Mouse (Mus musculus) lung, embryonic 15.5 days (tissue): ENCODE measurements around the gene Kbtbd4. TPM values are rescaled to one million over a fixed set of nuclear protein-coding genes. Genes with fewer than 3 reads are reported as not detected.

Source experiments
- ATAC-seq: fragments of 200-750 bp; cut with Nextera tagmentation; 2 replicates; pipeline ENCODE4 v1.8.0; 2017; ENCODE audit warnings: moderate number of reproducible peaks, borderline replicate concordance; ENCODE audit not compliant: low FRiP score, low TSS enrichment; ENCODE audit errors: extremely low read depth
- H3K27ac ChIP-seq: fragments of 300-500 bp; sonication (generic); 2 replicates; pipeline ENCODE4 v1.5.1; 2015; ENCODE audit warnings: moderate library complexity, mild to moderate bottlenecking, inconsistent platforms
- H3K27me3 ChIP-seq: fragments of 300-500 bp; sonication (generic); 2 replicates; pipeline ENCODE4 v1.6.1; 2015; ENCODE audit warnings: inconsistent platforms
- H3K36me3 ChIP-seq: fragments of 300-500 bp; sonication (generic); 2 replicates; pipeline ENCODE4 v1.6.1; 2015; ENCODE audit warnings: inconsistent platforms
- H3K4me1 ChIP-seq: fragments of 300-500 bp; sonication (generic); 2 replicates; pipeline ENCODE4 v1.6.1; 2015; ENCODE audit warnings: inconsistent platforms
- H3K4me2 ChIP-seq: fragments of 300-500 bp; sonication (generic); 2 replicates; pipeline ENCODE4 v1.6.1; 2015; ENCODE audit warnings: inconsistent platforms, mild to moderate bottlenecking, moderate library complexity
- H3K4me3 ChIP-seq: fragments of 300-500 bp; sonication (generic); 2 replicates; pipeline ENCODE4 v1.5.1; 2015; ENCODE audit warnings: mild to moderate bottlenecking, inconsistent platforms
- H3K9ac ChIP-seq: fragments of 300-500 bp; sonication (generic); 2 replicates; pipeline ENCODE4 v1.6.1; 2015; ENCODE audit warnings: inconsistent platforms
- H3K9me3 ChIP-seq: fragments of 300-500 bp; sonication (generic); 2 replicates; pipeline ENCODE4 v1.6.1; 2016; ENCODE audit warnings: inconsistent platforms
- WGBS: fragments of 180-500 bp; shearing (Covaris S2); methylation state at CpG from one replicate; pipeline ENCODE4 v1.1.7; 2015; 5-methylcytosine and 5-hydroxymethylcytosine counted together
- polyA plus RNA-seq: library from polyadenylated mRNA; unstranded; fragments of >200 nt; fragmentation: Nextera tagmentation; extraction: Ambion mirVana; gene quantifications from 2 replicates; pipeline ENCODE4 v1.2.1, GENCODE M21; 2015

Kbtbd4 gene
- polyA plus RNA-seq, 1 experiment from 2014 or later = 36.8 TPM

DNA sequence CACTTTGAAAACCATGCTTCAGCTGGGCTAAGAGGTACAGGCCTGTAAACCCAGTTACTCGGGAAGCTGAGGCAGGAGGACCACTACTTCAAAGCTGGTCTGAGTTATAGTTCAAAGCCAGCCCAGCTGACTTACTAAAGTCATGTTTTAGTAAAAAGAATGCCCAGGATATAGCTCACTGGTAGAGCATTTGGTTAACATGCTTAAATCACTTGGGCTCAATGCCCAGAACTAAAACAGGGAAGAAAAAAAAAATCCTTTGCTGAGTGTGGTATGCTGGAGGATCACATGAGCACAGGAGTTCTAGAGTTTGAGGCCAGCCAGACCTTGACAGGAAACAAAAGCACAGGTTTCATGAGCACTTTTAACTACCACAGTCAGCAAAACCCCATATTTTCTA lies 7.1 kb downstream of the Kbtbd4 start:
- peaks cover 49% of the 10 kb centered on the region for H3K36me3 ChIP-seq
- no peak overlapping the region for H3K9ac ChIP-seq
- no peak overlapping the region for H3K4me3 ChIP-seq
- WGBS = 73% methylated on average over 1 of the region's 1 CpGs
- ATAC-seq = no peak
- H3K27ac ChIP-seq = no peak overlapping the region
- H3K4me1 ChIP-seq = peaks cover 18% of the 10 kb centered on the region
- H3K4me2 ChIP-seq = no peak overlapping the region
- no peaks in the 10 kb centered on the region for H3K9me3 ChIP-seq
- no peaks in the 10 kb centered on the region for H3K27me3 ChIP-seq

DNA sequence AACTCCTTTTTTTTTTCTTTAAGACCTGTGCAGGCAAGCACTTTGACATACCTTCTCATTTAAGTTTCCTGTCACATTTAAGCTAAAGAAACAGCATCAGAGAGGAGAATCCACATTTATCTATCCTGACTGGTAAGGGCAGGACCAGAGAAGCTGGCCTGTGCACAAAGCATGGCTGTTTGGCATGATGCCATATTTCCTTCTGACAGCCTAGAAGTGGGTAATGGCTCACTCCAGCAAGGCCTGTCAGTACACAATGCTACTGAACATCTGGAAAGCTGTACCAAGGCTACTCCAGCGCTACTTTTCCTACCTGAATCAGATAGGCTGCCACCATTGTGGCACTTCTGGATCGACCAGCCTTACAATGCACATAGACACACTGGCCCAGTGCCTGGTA lies 9.1 kb downstream of the Kbtbd4 start:
- H3K9ac ChIP-seq = no peak overlapping the region
- H3K4me3 ChIP-seq = no peak overlapping the region
- H3K4me1 ChIP-seq = peaks cover 22% of the 10 kb centered on the region
- no peak overlapping the region for H3K4me2 ChIP-seq
- H3K9me3 ChIP-seq = no peaks in the 10 kb centered on the region
- 58% methylated on average over 2 of the region's 2 CpGs for WGBS
- H3K36me3 ChIP-seq = peaks cover 45% of the 10 kb centered on the region
- no peak for ATAC-seq
- H3K27ac ChIP-seq = no peak overlapping the region
- no peaks in the 10 kb centered on the region for H3K27me3 ChIP-seq

DNA sequence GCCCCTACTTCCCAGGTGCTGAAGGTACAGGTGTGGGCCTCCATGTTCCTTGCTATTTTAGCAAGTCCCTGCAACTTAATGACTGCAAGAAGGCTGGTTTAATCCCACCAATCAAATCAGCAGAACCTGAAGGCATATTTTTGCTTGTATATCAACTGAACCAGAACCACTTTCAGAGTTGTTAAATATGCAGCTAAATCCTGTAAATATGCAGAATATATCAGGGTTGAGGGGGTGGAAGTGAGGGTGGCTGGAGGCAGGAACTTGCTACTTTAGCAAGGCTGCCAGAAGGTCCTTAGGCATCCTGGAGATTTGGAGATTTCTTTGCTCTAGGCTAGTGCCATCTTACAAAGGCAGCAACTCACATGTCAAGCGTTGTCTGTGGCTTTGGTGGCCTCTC lies 11.0 kb downstream of the Kbtbd4 start:
- H3K36me3 ChIP-seq = peaks cover 28% of the 10 kb centered on the region
- ATAC-seq = no peak
- H3K9ac ChIP-seq = no peak overlapping the region
- no peaks in the 10 kb centered on the region for H3K27me3 ChIP-seq
- H3K9me3 ChIP-seq = no peaks in the 10 kb centered on the region
- H3K4me3 ChIP-seq = no peak overlapping the region
- H3K4me1 ChIP-seq = peaks cover 23% of the 10 kb centered on the region
- WGBS = 71% methylated on average over 1 of the region's 1 CpGs
- H3K27ac ChIP-seq = no peak overlapping the region
- H3K4me2 ChIP-seq = 0 out of 2 replicates have a peak overlapping the region, but pooled peaks have one; percentile 0

DNA sequence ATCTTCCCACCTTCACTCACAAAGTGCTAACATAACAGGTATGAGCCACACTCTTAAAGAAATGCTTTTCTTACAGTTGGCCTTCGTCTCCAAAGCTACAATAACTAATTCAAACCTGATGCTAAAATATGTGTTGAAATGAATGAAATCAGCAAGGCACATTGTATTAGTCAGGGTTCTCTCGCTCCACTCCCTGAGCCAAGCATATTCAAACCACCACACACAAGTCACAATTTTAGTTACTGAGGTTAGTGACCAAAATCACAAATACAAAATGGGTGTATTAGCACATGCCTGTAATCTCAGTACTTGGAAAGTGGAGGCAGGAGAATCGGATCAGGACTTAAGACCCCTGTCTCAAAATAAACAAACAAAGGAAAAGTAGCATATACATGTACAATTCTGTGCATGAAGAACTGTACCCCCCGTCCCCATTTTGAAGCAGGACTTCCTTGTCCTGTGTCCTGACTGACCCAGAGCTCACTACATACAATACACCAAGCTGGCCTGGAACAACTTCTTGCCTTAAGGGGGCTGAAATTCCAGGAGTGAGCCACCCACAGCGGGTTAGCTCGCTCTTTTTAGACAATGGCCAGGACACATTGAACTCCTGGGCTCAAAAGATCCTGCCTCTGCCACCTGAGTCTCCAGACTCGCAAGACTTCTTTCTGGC lies 12.2 kb downstream of the Kbtbd4 start:
- ATAC-seq = peak; percentile 20; the same call in 1 of the 2 replicates
- H3K9me3 ChIP-seq = no peaks in the 10 kb centered on the region
- H3K4me1 ChIP-seq = peaks cover 23% of the 10 kb centered on the region
- H3K27ac ChIP-seq = peak overlapping the region; percentile 90
- H3K4me3 ChIP-seq = peak overlapping the region; percentile 64
- H3K4me2 ChIP-seq = peak overlapping the region; percentile 74
- H3K36me3 ChIP-seq = peaks cover 17% of the 10 kb centered on the region
- no peaks in the 10 kb centered on the region for H3K27me3 ChIP-seq
- WGBS = 15% methylated on average over 7 of the region's 7 CpGs
- H3K9ac ChIP-seq = peak overlapping the region; percentile 83

DNA sequence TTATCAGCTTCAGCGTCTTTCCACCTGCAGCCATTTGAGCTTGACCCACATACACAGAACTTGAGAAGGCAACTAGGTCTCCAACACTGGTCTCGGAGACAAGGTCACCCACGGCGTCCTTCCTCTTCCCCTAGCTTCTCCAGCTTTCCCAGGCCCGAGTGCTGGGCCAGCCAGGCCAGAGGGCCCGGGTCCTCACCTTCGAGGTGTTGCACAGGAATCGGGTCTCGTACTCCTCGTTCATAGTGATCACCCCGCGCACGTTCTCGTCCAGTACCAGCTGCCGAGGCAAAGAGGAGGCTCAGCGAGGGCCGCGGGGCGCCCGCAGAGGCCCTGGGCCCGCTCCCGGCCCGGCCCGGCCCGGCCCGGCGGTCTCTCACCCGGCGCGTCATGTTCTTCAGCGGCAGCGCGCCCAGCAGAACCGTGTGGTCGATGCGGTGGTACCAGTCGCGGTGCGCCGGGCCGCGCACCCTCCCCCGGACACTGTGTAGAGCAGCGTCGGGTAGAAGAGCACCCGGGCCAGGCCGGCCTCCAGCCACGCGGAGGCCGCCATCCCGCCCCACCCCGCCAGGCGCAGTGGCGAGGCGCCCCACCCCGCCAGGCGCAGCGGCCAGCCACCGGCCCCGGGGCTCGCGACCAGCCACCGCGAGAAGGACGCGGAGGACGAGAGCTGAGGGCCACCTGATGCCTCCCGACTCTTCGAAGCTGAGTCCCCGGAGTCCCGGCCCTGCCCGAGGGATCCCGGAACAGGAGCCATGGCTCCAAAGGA lies 12.9 kb downstream of the Kbtbd4 start:
- H3K27me3 ChIP-seq = no peaks in the 10 kb centered on the region
- no peaks in the 10 kb centered on the region for H3K9me3 ChIP-seq
- H3K36me3 ChIP-seq = peaks cover 12% of the 10 kb centered on the region
- peak overlapping the region; percentile 83 for H3K9ac ChIP-seq
- peak overlapping the region; percentile 64 for H3K4me3 ChIP-seq
- peak; percentile 90 for ATAC-seq
- H3K27ac ChIP-seq = peak overlapping the region; percentile 90
- peak overlapping the region; percentile 74 for H3K4me2 ChIP-seq
- under 1% methylated on average over 66 of the region's 73 CpGs for WGBS
- peaks cover 23% of the 10 kb centered on the region for H3K4me1 ChIP-seq

DNA sequence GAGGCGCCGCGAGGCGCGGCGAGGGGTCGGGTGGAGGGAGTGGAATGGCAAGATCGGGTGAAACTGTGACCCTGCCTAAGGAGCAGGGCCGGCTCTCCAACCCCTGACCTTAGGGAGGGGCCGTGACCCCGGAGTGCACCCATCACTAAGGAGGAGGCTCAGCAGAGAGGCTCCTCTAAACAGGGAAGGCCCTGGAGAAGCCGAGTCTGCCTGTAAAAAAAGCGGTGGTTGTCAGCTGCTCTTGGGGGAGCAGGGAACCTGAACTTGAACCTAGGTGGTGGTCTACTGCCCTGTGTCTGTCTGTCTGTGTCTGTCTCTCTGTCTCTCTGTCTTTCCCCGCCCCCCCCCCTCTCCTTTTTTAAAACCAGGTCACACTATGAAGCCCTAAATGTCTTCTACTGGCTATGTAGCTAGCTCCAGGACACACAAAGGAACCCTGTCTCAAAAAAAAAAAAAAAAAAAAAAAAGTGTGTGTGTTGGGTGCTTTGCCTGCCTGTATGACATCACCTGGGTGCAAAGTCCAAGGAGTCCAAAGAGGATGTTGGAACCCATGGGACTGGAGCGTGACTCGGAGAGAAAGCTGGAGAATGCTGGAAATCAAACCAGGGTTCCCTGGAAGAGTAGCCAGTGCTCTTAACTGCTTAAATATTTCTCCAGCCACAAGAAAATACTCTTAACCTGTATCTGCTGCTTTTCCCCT lies 13.6 kb downstream of the Kbtbd4 start:
- peak overlapping the region; percentile 83 for H3K9ac ChIP-seq
- peak overlapping the region; percentile 90 for H3K27ac ChIP-seq
- peaks cover 5% of the 10 kb centered on the region for H3K36me3 ChIP-seq
- H3K4me1 ChIP-seq = peaks cover 23% of the 10 kb centered on the region
- peak; percentile 30; the same call in 1 of the 2 replicates for ATAC-seq
- peak overlapping the region; percentile 64 for H3K4me3 ChIP-seq
- H3K27me3 ChIP-seq = no peaks in the 10 kb centered on the region
- peak overlapping the region; percentile 74 for H3K4me2 ChIP-seq
- WGBS = 10% methylated on average over 16 of the region's 16 CpGs
- H3K9me3 ChIP-seq = no peaks in the 10 kb centered on the region

DNA sequence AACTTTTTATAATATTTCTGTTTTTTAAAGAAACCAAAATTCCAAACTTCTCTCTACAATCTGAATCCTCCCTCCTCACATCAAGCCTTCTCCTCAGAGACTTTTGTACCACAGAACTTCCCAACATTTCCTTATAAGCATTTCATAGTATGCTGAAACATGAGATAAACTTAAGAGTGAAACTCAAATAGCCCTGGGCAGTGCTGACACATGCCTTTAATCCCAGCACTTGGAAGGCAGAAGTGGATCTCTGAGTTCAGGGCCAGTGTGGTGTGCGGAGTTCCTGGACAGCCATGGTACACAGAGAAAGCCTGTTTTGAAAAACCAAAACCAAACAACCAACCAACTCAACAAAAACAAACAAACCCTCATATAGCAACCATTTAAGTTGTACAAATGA lies 16.6 kb downstream of the Kbtbd4 start:
- Histone ChIP-seq H3K9me3 (no peaks in the 10 kb centered on the region), H3K9ac (no peak overlapping the region), H3K36me3 (no peaks in the 10 kb centered on the region), H3K27ac (0 out of 2 replicates have a peak overlapping the region, but pooled peaks have one; percentile 0), H3K4me1 (peaks cover 8% of the 10 kb centered on the region), H3K4me2 (no peak overlapping the region), H3K4me3 (no peak overlapping the region), H3K27me3 (no peaks in the 10 kb centered on the region)
- WGBS = 67% methylated on average over 1 of the region's 1 CpGs
- no peak for ATAC-seq

DNA sequence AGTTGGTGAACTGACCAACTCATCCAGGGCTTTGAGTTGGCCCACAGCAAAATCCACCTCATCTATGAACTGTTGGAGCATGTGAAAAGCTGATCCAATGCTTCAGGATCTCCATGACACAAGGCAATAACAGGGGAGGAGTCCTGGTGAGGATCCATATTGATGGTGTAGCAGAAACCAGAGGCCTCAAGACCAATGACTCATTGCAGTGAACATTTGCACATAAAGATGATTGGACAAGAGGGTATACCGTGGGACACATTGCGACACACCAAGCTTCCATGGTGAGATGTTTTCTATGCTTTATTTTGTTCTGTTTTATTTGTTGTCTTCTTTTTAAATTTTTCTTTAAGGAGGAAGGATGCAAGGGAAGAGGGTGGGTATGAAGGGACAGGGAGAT lies 18.1 kb downstream of the Kbtbd4 start:
- H3K4me2 ChIP-seq = no peak overlapping the region
- no peaks in the 10 kb centered on the region for H3K27me3 ChIP-seq
- no peak overlapping the region for H3K9ac ChIP-seq
- ATAC-seq = no peak
- H3K4me3 ChIP-seq = no peak overlapping the region
- H3K9me3 ChIP-seq = no peaks in the 10 kb centered on the region
- 84% methylated on average over 2 of the region's 2 CpGs for WGBS
- no peaks in the 10 kb centered on the region for H3K36me3 ChIP-seq
- H3K4me1 ChIP-seq = peaks cover 4% of the 10 kb centered on the region; the same call in 1 of the 2 replicates
- H3K27ac ChIP-seq = no peak overlapping the region

DNA sequence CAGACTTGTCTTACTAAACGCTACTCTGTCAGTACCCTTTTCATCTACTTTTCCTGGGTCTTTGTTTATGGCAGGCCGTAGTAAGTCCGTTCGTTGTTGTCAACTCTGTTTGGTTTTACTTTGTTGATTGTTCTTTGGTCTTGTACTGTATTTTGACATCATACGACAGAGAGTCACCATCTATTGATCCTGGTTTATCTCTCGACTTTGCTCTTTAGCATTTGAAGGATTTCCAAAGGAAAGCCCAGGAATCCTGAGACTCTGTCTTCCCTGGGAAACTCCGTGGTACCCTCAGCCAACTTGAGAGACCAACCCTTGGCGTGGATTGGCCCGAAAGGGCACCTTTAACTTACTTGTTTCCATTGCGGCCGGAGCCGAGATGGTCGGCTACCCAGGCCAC lies 24.0 kb downstream of the Kbtbd4 start:
- no peak for ATAC-seq
- H3K9ac ChIP-seq = no peak overlapping the region
- H3K27ac ChIP-seq = no peak overlapping the region
- H3K27me3 ChIP-seq = no peaks in the 10 kb centered on the region
- no peak overlapping the region for H3K4me2 ChIP-seq
- H3K4me3 ChIP-seq = no peak overlapping the region
- 81% methylated on average over 13 of the region's 13 CpGs for WGBS
- H3K4me1 ChIP-seq = no peaks in the 10 kb centered on the region
- H3K36me3 ChIP-seq = no peaks in the 10 kb centered on the region
- no peaks in the 10 kb centered on the region for H3K9me3 ChIP-seq

DNA sequence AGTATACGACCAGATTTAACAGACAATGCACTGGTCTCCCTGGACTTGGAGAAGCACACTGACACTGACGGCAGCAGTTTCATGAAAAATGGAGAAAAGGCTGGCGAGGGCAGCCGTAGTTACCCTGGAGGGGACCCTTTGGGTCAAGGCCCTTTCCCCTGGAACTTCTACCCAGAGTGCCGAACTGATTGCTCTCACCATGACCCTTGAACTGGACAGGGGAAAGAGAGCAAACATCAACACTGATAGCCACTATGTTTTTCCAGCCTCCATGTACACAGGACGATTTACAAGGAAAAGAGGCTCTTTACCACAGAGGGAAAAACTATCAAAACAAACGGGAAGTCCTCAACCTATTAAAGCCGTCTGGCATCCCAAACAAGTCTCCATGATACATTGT lies 27.3 kb downstream of the Kbtbd4 start:
- ATAC-seq = no peak
- Histone ChIP-seq H3K27ac (no peak overlapping the region), H3K4me2 (no peak overlapping the region), H3K4me3 (no peak overlapping the region), H3K27me3 (no peaks in the 10 kb centered on the region), H3K36me3 (no peaks in the 10 kb centered on the region), H3K9ac (no peak overlapping the region), H3K4me1 (no peaks in the 10 kb centered on the region), H3K9me3 (no peaks in the 10 kb centered on the region)
- WGBS = 33% methylated on average over 8 of the region's 8 CpGs

DNA sequence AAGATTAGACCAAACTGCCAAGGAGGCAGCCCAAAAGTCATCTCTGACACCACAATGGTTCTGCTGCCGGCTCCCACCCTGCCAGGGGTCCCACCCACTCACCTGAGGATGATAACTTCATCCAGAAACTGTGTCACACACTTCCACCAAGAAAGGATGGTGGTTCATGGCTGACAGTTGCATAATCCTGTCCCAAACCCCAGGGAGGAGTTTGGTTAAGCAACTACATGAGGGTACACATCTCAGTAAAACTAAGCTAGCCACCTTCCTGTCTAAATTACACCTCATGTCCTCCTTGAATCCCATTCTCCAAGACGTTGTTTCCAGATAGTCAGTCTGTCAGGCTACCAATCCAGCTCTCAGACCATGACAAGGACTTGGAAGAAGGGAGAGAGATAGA lies 27.7 kb downstream of the Kbtbd4 start:
- Histone ChIP-seq H3K27ac (no peak overlapping the region), H3K4me1 (no peaks in the 10 kb centered on the region), H3K27me3 (no peaks in the 10 kb centered on the region), H3K9me3 (no peaks in the 10 kb centered on the region), H3K36me3 (no peaks in the 10 kb centered on the region), H3K4me3 (no peak overlapping the region), H3K4me2 (no peak overlapping the region), H3K9ac (no peak overlapping the region)
- 57% methylated on average over 2 of the region's 2 CpGs for WGBS
- ATAC-seq = no peak

DNA sequence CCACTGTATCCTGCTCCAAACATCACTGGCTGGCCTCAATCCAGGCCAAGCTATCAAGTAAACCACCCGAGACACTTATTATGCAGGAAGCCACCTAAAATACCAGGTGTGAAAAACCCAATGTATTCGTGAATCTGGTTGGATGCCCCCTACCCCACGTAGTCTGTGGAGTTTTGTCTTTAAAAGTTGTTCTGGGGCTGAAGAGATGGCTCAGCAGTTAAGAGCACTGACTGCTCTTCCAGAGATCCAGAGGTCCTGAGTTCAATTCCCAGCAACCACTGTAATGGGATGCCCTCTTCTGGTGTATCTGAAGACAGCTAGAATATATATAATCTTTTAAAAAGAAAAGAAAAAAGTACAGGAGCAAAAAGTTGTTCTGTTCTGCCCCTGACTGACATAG lies 33.8 kb downstream of the Kbtbd4 start:
- 66% methylated on average over 3 of the region's 3 CpGs for whole genome bisulfite sequencing
- ATAC-seq = no peak

More for the DNA sequence above, 33.8 kb downstream of the Kbtbd4 start:
- H3K4me2 ChIP-seq = no peak overlapping the region
- H3K27me3 ChIP-seq = no peaks in the 10 kb centered on the region
- H3K9ac ChIP-seq = no peak overlapping the region
- H3K36me3 ChIP-seq = no peaks in the 10 kb centered on the region
- no peaks in the 10 kb centered on the region for H3K9me3 ChIP-seq
- H3K4me3 ChIP-seq = no peak overlapping the region
- no peak overlapping the region for H3K27ac ChIP-seq
- peaks cover 19% of the 10 kb centered on the region for H3K4me1 ChIP-seq
